Mouse (Mus musculus) heart, embryonic 16.5 days (tissue): ENCODE results near the gene Napsa. TPM values are rescaled to one million over a fixed set of nuclear protein-coding genes. Genes with fewer than 3 reads are reported as not detected.

Experiments
- ATAC-seq: fragments of 200-750 bp; cut with Nextera tagmentation; replicated peaks from 2 replicates; pipeline ENCODE4 v1.8.0; 2017; ENCODE audit warnings: moderate number of reproducible peaks; ENCODE audit not compliant: insufficient read depth, low FRiP score; ENCODE audit errors: extremely low read depth
- H3K27ac ChIP-seq: fragments of 300-500 bp; sonication (generic); 2 replicates; pipeline ENCODE4 v1.5.1; 2014; ENCODE audit warnings: mild to moderate bottlenecking, low read length, control low read depth, moderate library complexity
- H3K27me3 ChIP-seq: fragments of 300-500 bp; sonication (generic); 2 replicates; pipeline ENCODE4 v1.6.1; 2014; ENCODE audit warnings: low read length, mixed read lengths; ENCODE audit not compliant: control insufficient read depth, insufficient read depth
- H3K36me3 ChIP-seq: fragments of 300-500 bp; sonication (generic); 2 replicates; pipeline ENCODE4 v1.6.1; 2014; ENCODE audit not compliant: control insufficient read depth, insufficient read depth
- H3K4me1 ChIP-seq: fragments of 300-500 bp; sonication (generic); 2 replicates; pipeline ENCODE4 v1.6.1; 2014; ENCODE audit warnings: low read length, mixed read lengths; ENCODE audit not compliant: control insufficient read depth, insufficient read depth
- H3K4me2 ChIP-seq: fragments of 300-500 bp; sonication (generic); 2 replicates; pipeline ENCODE4 v1.6.1; 2014; ENCODE audit warnings: low read depth, mild to moderate bottlenecking, control low read depth, low read length
- H3K4me3 ChIP-seq: fragments of 300-500 bp; sonication (generic); 2 replicates; pipeline ENCODE4 v1.5.1; 2014; ENCODE audit warnings: mild to moderate bottlenecking, control low read depth, low read length
- H3K9ac ChIP-seq: fragments of 300-500 bp; sonication (generic); 2 replicates; pipeline ENCODE4 v1.6.1; 2014; ENCODE audit warnings: low read length, control low read depth
- H3K9me3 ChIP-seq: fragments of 300-500 bp; sonication (generic); replicated peaks from 2 replicates; pipeline ENCODE4 v1.6.1; 2016; ENCODE audit warnings: low read length; ENCODE audit not compliant: control insufficient read depth
- WGBS: fragments of 180-500 bp; shearing (Covaris S2); extraction: QIAGEN DNeasy Blood & Tissue Kit; methylation state at CpG from one replicate; pipeline ENCODE4 v1.1.7; 2014; 5-methylcytosine and 5-hydroxymethylcytosine counted together
- polyA plus RNA-seq: library from polyadenylated mRNA; unstranded; fragments of >200 nt; fragmentation: Nextera tagmentation; extraction: Ambion mirVana; gene quantifications from 2 replicates; pipeline ENCODE4 v1.2.1, GENCODE M21; 2015

Napsa gene
- polyA plus RNA-seq, 1 experiment from 2014 or later: 2.8 TPM

- peaks cover 14% of the 10 kb centered on the region for H3K36me3 ChIP-seq
- H3K9ac ChIP-seq: no peak overlapping the region
- H3K9me3 ChIP-seq: no peaks in the 10 kb centered on the region
- no peak overlapping the region for H3K4me2 ChIP-seq
- no peak overlapping the region; the same call in 1 of the 2 replicates for H3K27ac ChIP-seq
- peaks cover 4% of the 10 kb centered on the region; the same call in 1 of the 2 replicates for H3K4me1 ChIP-seq
- peak overlapping the region; percentile 4; the same call in 1 of the 2 replicates for H3K4me3 ChIP-seq
- peaks cover 11% of the 10 kb centered on the region for H3K27me3 ChIP-seq
- ATAC-seq: no peak
- WGBS: 26% methylated on average over 5 of the region's 5 CpGs
These were observed 41.0 kb upstream of the Napsa start for GRCm38 (mm10) chr7:44531207-44531606.

GRCm38 (mm10) chr7:44531946-44532732 lies 40.0 kb upstream of the Napsa start, which contains the start of gene Spib:
Gene Spib, minus strand, starts transcription at chr7:44532071.
- no peak within 1 kb of the TSS for H3K4me2 ChIP-seq
- no peaks in the 10 kb centered on the region for H3K9me3 ChIP-seq
- peak within 1 kb of the TSS; percentile 4; the same call in 1 of the 2 replicates for H3K4me3 ChIP-seq
- no peak within 1 kb of the TSS for H3K9ac ChIP-seq
- no peak for ATAC-seq
- peaks cover 16% of the 10 kb centered on the region for H3K36me3 ChIP-seq
- 87% methylated on average over 4 of the region's 4 CpGs for WGBS
- no peak within 1 kb of the TSS; the same call in 1 of the 2 replicates for H3K27ac ChIP-seq
- peaks cover 8% of the 10 kb centered on the region for H3K27me3 ChIP-seq
- H3K4me1 ChIP-seq: peaks cover 13% of the 10 kb centered on the region

- no peak for ATAC-seq
- H3K27ac ChIP-seq: no peak overlapping the region
- H3K36me3 ChIP-seq: peaks cover 25% of the 10 kb centered on the region
- 80% methylated on average over 29 of the region's 29 CpGs for WGBS
- no peak overlapping the region for H3K9ac ChIP-seq
- H3K9me3 ChIP-seq: no peaks in the 10 kb centered on the region
- H3K4me2 ChIP-seq: no peak overlapping the region
- H3K4me3 ChIP-seq: no peak overlapping the region
- H3K27me3 ChIP-seq: peaks cover 6% of the 10 kb centered on the region; the same call in 1 of the 2 replicates
- H3K4me1 ChIP-seq: peaks cover 13% of the 10 kb centered on the region
These were observed 39.0 kb upstream of the Napsa start for GRCm38 (mm10) chr7:44532918-44533745.

DNA sequence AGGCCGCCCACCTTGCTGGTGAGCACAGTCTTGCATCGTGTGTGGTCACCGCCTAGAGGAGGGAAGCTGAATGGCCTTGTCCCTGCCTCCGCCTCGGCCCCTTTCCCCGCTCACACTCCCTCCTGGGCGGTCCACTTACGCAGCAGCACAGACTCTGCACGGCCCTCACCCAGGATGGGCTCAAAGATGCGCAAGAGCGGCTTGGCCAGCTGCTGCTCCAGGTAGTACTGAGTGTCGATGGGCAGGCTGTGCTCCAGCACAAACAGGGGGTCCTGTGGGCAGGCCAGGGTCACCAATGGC lies 38.5 kb upstream of the Napsa start:
- no peak overlapping the region for H3K9ac ChIP-seq
- peaks cover 13% of the 10 kb centered on the region for H3K4me1 ChIP-seq
- H3K36me3 ChIP-seq: peaks cover 25% of the 10 kb centered on the region
- no peak overlapping the region for H3K4me2 ChIP-seq
- no peak overlapping the region for H3K27ac ChIP-seq
- peaks cover 6% of the 10 kb centered on the region; the same call in 1 of the 2 replicates for H3K27me3 ChIP-seq
- H3K9me3 ChIP-seq: no peaks in the 10 kb centered on the region
- no peak overlapping the region for H3K4me3 ChIP-seq
- 83% methylated on average over 12 of the region's 12 CpGs for WGBS
- no peak for ATAC-seq

DNA sequence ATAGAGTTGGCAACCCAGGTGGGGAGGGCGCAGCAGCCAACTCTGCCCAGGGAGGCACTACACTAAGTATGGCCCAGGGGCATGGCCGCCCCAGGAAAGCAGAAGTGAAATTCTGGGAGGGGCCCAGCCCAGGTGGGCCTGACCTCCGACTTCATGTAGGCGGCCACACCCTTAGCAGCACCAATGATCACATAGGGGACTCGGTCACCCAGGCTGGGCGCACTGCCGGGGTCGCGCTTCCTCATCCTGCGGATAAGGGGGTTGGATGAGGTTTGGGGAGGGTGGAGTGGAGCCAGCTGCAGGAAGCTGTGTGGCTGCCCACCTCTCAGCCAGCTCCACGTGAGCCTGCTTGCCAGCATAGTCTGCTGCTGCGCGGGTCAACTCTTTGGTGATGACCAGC lies 37.9 kb upstream of the Napsa start:
- Histone ChIP-seq H3K4me1 (peaks cover 13% of the 10 kb centered on the region), H3K4me3 (no peak overlapping the region), H3K9ac (no peak overlapping the region), H3K27ac (no peak overlapping the region), H3K9me3 (no peaks in the 10 kb centered on the region), H3K4me2 (no peak overlapping the region), H3K36me3 (peaks cover 29% of the 10 kb centered on the region), H3K27me3 (peaks cover under 1% of the 10 kb centered on the region; the same call in 1 of the 2 replicates)
- 92% methylated on average over 13 of the region's 13 CpGs for WGBS
- ATAC-seq: 0 out of 2 replicates have a peak, but pooled peaks have one; percentile 4

DNA sequence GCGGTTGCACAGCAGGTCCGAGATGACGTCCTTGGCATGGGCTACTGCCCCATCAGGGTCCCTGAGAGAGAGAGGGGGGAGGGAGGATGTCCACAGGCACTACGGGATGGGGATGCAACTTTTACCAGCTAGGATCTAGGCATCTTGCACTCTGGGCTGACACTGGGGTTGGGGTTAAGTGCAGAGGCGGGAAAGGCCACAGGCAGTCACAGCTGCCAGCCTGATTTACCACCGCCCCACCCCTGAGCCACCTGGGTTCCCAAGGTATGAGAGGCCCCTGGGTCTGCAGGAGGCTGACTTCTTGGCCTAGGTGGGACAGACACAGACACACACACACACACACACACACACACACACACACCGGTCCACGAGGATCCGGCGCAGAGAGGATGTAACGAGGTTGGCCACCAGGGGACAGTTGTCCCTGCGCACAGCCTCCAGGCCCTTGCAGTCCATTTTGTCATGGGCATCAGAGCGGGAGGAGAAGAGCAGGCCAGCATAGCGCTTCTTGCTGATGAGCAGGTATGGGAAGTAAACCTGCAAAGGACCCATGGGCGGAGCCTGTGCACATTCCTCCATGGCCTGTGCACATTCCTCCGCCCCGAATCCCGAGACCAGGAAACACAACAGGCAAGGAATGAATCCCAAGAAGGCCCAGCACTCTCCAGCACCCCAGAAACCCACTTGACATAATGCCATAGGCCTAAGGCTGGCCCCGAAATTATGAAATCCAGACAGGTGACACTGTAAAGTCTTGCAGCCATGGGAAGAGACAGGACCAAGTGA lies 37.3 kb upstream of the Napsa start:
- no peak for ATAC-seq
- no peaks in the 10 kb centered on the region for H3K9me3 ChIP-seq
- no peak overlapping the region for H3K4me3 ChIP-seq
- WGBS: 89% methylated on average over 19 of the region's 19 CpGs
- no peak overlapping the region for H3K27ac ChIP-seq
- H3K9ac ChIP-seq: no peak overlapping the region
- H3K36me3 ChIP-seq: peaks cover 33% of the 10 kb centered on the region
- no peak overlapping the region for H3K4me2 ChIP-seq
- peaks cover 13% of the 10 kb centered on the region for H3K4me1 ChIP-seq
- H3K27me3 ChIP-seq: no peaks in the 10 kb centered on the region

GRCm38 (mm10) chr7:44535657-44536589 lies 36.3 kb upstream of the Napsa start:
- peak overlapping the region; percentile 14; the same call in 1 of the 2 replicates for H3K9ac ChIP-seq
- peaks cover 13% of the 10 kb centered on the region for H3K4me1 ChIP-seq
- WGBS: 86% methylated on average over 27 of the region's 27 CpGs
- H3K36me3 ChIP-seq: peaks cover 42% of the 10 kb centered on the region
- peak overlapping the region; percentile 23; the same call in 1 of the 2 replicates for H3K27ac ChIP-seq
- H3K9me3 ChIP-seq: no peaks in the 10 kb centered on the region
- H3K27me3 ChIP-seq: no peaks in the 10 kb centered on the region
- no peak overlapping the region for H3K4me3 ChIP-seq
- H3K4me2 ChIP-seq: no peak overlapping the region
- ATAC-seq: no peak

DNA sequence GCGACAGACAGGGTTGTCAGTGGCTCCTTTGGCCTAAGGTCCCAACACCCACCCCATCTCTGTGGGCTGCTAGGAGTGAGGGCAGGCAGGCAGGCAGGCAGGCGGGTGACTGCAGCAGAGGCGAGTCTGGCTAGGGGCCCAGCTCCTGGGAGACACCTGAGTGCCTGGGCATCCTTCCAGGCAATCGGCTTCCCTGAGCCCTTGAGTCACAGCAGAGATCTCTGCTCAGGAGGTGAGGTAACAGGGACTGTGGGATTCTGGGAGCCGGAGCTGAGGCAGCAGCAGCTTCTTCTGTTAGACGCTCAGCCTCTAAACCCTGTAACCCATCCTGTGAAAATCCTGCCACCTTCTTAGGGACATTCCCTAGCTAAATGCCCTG lies 35.6 kb upstream of the Napsa start:
- Histone ChIP-seq H3K27ac (peak overlapping the region; percentile 23; the same call in 1 of the 2 replicates), H3K36me3 (peaks cover 48% of the 10 kb centered on the region), H3K4me1 (peaks cover 13% of the 10 kb centered on the region), H3K27me3 (no peaks in the 10 kb centered on the region), H3K4me2 (no peak overlapping the region), H3K9ac (peak overlapping the region; percentile 14; the same call in 1 of the 2 replicates), H3K9me3 (no peaks in the 10 kb centered on the region), H3K4me3 (no peak overlapping the region)
- WGBS: 59% methylated on average over 6 of the region's 6 CpGs
- 0 out of 2 replicates have a peak, but pooled peaks have one; percentile 5 for ATAC-seq
